Mouse (Mus musculus) heart, adult 2 months (tissue): ENCODE data around the gene Methig1.

Source experiments
- CTCF ChIP-seq: fragments of 200-600 bp; IDR thresholded peaks from 2 replicates; pipeline ENCODE4 v1.8.1; 2022; ENCODE audit warnings: antibody characterized with exemption, mild to moderate bottlenecking, moderate library complexity
- EP300 ChIP-seq: fragments of 200-500 bp; IDR thresholded peaks from 2 replicates; pipeline ENCODE4 v1.6.1; 2011; ENCODE audit warnings: low read depth, low read length, control low read depth; ENCODE audit not compliant: insufficient read depth

- TF ChIP-seq EP300 = no peak
- no peak for TF ChIP-seq CTCF
Measured at GRCm38 (mm10) chr15:100421059-100421757, 68.3 kb downstream of the Methig1 start.
